Mouse (Mus musculus): Measurements from ENCODE around the gene Fam168a.

DNA sequence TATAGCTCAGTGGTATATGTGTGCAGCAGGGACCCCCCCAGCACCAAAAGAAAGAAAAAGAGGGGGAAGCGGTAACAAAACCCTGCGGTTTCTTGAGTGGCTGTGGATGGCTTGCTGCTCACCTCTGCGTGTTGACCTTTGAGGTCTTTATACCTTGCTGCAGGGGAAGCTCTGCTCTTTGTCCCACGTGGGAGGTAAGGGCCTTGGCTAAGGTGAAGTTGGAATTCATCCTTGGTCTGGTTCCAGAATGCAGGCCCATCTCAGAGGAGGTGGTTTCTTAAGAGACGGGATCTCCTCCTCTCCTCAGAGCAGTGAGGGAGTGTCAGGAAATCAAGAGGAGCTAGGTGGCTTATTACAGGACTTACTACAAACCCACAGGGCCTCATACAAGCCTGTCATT, 135.7 kb downstream of the Fam168a start:
- TF ChIP-seq CTCF (conservative IDR thresholded peaks at IDR 0.05; ENCODE audit: low read length) (no peak), POU5F1 (IDR thresholded peaks at IDR 0.05; ENCODE audit: borderline replicate concordance, low read length) (no peak), NANOG (IDR thresholded peaks at IDR 0.05; ENCODE audit: borderline replicate concordance, low read length) (no peak)

Measured in E14TG2a.4 (cell line).